Mouse (Mus musculus): Measurements from ENCODE around the gene Dtx1.

The Dtx1 gene

GRCm38 (mm10) chr5:120634131-120634530 is 77.6 kb downstream of the Dtx1 start, which contains the start of gene Cfap73:
Gene Cfap73 (minus strand): TSS chr5:120634235.
- no peak for DNase-seq

DNA sequence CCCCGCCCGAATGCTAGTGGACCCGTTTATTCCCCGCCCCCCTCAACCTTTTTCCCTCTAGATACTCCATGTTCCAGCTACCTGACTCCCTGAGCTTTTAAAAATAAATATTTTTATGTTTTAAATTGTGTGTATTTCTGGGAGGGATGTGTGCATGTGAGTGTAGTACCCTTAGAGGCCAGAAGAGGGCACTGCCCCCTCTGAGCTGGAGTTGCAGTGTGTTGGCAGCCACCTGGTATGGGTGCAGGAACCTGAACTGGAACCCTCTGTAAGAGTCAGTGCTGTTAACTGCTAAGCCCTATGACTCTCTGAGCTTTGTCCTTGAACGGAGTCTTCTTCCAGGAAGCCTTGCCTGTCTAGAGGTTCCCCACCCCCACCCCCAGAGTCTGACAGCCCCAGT is 79.8 kb downstream of the Dtx1 start:
- DNase-seq: no peak

DNA sequence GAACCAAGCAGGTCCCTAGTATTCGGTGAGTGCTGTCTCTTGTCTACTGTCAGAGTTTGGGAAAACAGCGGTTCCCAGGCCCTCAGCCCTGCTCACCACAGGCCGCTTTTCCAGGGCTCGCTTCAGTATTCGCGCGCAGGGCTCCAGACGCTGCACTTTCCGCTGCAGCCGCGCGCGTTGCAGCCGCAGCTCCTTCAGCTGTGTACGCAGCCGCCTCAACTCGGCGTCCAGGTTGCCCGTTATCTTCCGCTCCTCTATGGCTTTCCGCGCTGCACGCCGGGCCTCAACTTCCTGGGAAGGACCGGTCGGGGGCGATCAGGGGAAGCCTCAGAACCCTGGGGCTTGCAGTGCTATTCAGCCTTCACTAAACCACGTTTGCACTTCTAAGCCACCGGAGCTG is 80.6 kb downstream of the Dtx1 start:
- no peak for DNase-seq

All from right cerebral cortex, postnatal 4 days (tissue).